Mouse (Mus musculus): ENCODE measurements around the gene Cep112. TPM values are rescaled to one million over a fixed set of nuclear protein-coding genes. Genes with fewer than 3 reads are reported as not detected.

Cep112 gene
- polyA plus RNA-seq, 1 experiment from 2014 or later = 12.2 TPM

GRCm38 (mm10) chr11:108527725-108528363 lies 102.9 kb downstream of the Cep112 start:
- Histone ChIP-seq H3K36me3 (replicated peaks; ENCODE audit: control insufficient read depth, insufficient read depth, low read depth, low read length) (no peaks in the 10 kb centered on the region), H3K9me3 (replicated peaks; ENCODE audit: control insufficient read depth, low read length) (no peaks in the 10 kb centered on the region), H3K4me3 (ENCODE audit: low read depth, low read length) (no peak overlapping the region), H3K9ac (replicated peaks; ENCODE audit: low read length) (no peak overlapping the region), H3K27me3 (ENCODE audit: control insufficient read depth, insufficient read depth, low read length) (no peaks in the 10 kb centered on the region), H3K4me2 (ENCODE audit: low read depth, low read length) (no peak overlapping the region), H3K27ac (replicated peaks; ENCODE audit: low read depth, low read length) (no peak overlapping the region), H3K4me1 (ENCODE audit: control insufficient read depth, insufficient read depth, low read length) (no peaks in the 10 kb centered on the region)
- WGBS = 51% methylated on average over 5 of the region's 5 CpGs
- ATAC-seq (replicated peaks; ENCODE audit: insufficient number of reproducible peaks, low FRiP score, low TSS enrichment, low read depth) = 0 out of 2 replicates have a peak, but pooled peaks have one; percentile 34
- DNase-seq (ENCODE audit: low spot score) = no peak

- H3K4me3 ChIP-seq (ENCODE audit: low read depth, low read length) = no peak overlapping the region
- ATAC-seq (replicated peaks; ENCODE audit: insufficient number of reproducible peaks, low FRiP score, low TSS enrichment, low read depth) (no peak), DNase-seq (ENCODE audit: low spot score) (no peak)
- WGBS = 76% methylated on average over 1 of the region's 1 CpGs
- no peak overlapping the region for H3K4me2 ChIP-seq (ENCODE audit: low read depth, low read length)
- no peaks in the 10 kb centered on the region for H3K4me1 ChIP-seq (ENCODE audit: control insufficient read depth, insufficient read depth, low read length)
- no peak overlapping the region for H3K9ac ChIP-seq (replicated peaks; ENCODE audit: low read length)
- no peak overlapping the region for H3K27ac ChIP-seq (replicated peaks; ENCODE audit: low read depth, low read length)
- H3K36me3 ChIP-seq (replicated peaks; ENCODE audit: control insufficient read depth, insufficient read depth, low read depth, low read length) = no peaks in the 10 kb centered on the region
- H3K27me3 ChIP-seq (ENCODE audit: control insufficient read depth, insufficient read depth, low read length) = no peaks in the 10 kb centered on the region
- H3K9me3 ChIP-seq (replicated peaks; ENCODE audit: control insufficient read depth, low read length) = no peaks in the 10 kb centered on the region
These were observed 107.9 kb downstream of the Cep112 start for GRCm38 (mm10) chr11:108532901-108533300.

- WGBS = 91% methylated on average over 3 of the region's 3 CpGs
These were observed 109.0 kb downstream of the Cep112 start for GRCm38 (mm10) chr11:108534014-108534413.

GRCm38 (mm10) chr11:108552997-108553622 lies 128.1 kb downstream of the Cep112 start:
- Histone ChIP-seq H3K4me1 (ENCODE audit: control insufficient read depth, insufficient read depth, low read length) (no peaks in the 10 kb centered on the region), H3K4me3 (ENCODE audit: low read depth, low read length) (no peak overlapping the region), H3K27me3 (ENCODE audit: control insufficient read depth, insufficient read depth, low read length) (no peaks in the 10 kb centered on the region), H3K4me2 (ENCODE audit: low read depth, low read length) (no peak overlapping the region), H3K36me3 (replicated peaks; ENCODE audit: control insufficient read depth, insufficient read depth, low read depth, low read length) (no peaks in the 10 kb centered on the region), H3K9me3 (replicated peaks; ENCODE audit: control insufficient read depth, low read length) (no peaks in the 10 kb centered on the region), H3K9ac (replicated peaks; ENCODE audit: low read length) (no peak overlapping the region), H3K27ac (replicated peaks; ENCODE audit: low read depth, low read length) (no peak overlapping the region; the same call in 1 of the 2 replicates)
- ATAC-seq (replicated peaks; ENCODE audit: insufficient number of reproducible peaks, low FRiP score, low TSS enrichment, low read depth) (peak; percentile 72; the same call in 1 of the 2 replicates), DNase-seq (ENCODE audit: low spot score) (peak; percentile 86)
- 6% methylated on average over 4 of the region's 4 CpGs for WGBS

More at GRCm38 (mm10) chr11:108534014-108534413, 109.0 kb downstream of the Cep112 start:
- H3K4me2 ChIP-seq (ENCODE audit: low read depth, low read length) = no peak overlapping the region
- ATAC-seq (replicated peaks; ENCODE audit: insufficient number of reproducible peaks, low FRiP score, low TSS enrichment, low read depth) (no peak), DNase-seq (ENCODE audit: low spot score) (no peak)
- no peaks in the 10 kb centered on the region for H3K27me3 ChIP-seq (ENCODE audit: control insufficient read depth, insufficient read depth, low read length)
- H3K9me3 ChIP-seq (replicated peaks; ENCODE audit: control insufficient read depth, low read length) = no peaks in the 10 kb centered on the region
- H3K27ac ChIP-seq (replicated peaks; ENCODE audit: low read depth, low read length) = no peak overlapping the region
- H3K4me3 ChIP-seq (ENCODE audit: low read depth, low read length) = no peak overlapping the region
- no peak overlapping the region for H3K9ac ChIP-seq (replicated peaks; ENCODE audit: low read length)
- no peaks in the 10 kb centered on the region for H3K4me1 ChIP-seq (ENCODE audit: control insufficient read depth, insufficient read depth, low read length)
- no peaks in the 10 kb centered on the region for H3K36me3 ChIP-seq (replicated peaks; ENCODE audit: control insufficient read depth, insufficient read depth, low read depth, low read length)

GRCm38 (mm10) chr11:108553881-108554280 lies 128.9 kb downstream of the Cep112 start:
- no peaks in the 10 kb centered on the region for H3K4me1 ChIP-seq (ENCODE audit: control insufficient read depth, insufficient read depth, low read length)
- H3K36me3 ChIP-seq (replicated peaks; ENCODE audit: control insufficient read depth, insufficient read depth, low read depth, low read length) = no peaks in the 10 kb centered on the region
- 76% methylated on average over 1 of the region's 1 CpGs for WGBS
- H3K27me3 ChIP-seq (ENCODE audit: control insufficient read depth, insufficient read depth, low read length) = no peaks in the 10 kb centered on the region
- no peak overlapping the region for H3K9ac ChIP-seq (replicated peaks; ENCODE audit: low read length)
- ATAC-seq (replicated peaks; ENCODE audit: insufficient number of reproducible peaks, low FRiP score, low TSS enrichment, low read depth) (no peak), DNase-seq (ENCODE audit: low spot score) (no peak)
- no peak overlapping the region for H3K4me3 ChIP-seq (ENCODE audit: low read depth, low read length)
- H3K27ac ChIP-seq (replicated peaks; ENCODE audit: low read depth, low read length) = no peak overlapping the region
- no peak overlapping the region for H3K4me2 ChIP-seq (ENCODE audit: low read depth, low read length)
- no peaks in the 10 kb centered on the region for H3K9me3 ChIP-seq (replicated peaks; ENCODE audit: control insufficient read depth, low read length)

- ATAC-seq (replicated peaks; ENCODE audit: insufficient number of reproducible peaks, low FRiP score, low TSS enrichment, low read depth) (no peak), DNase-seq (ENCODE audit: low spot score) (no peak)
- no peaks in the 10 kb centered on the region for H3K36me3 ChIP-seq (replicated peaks; ENCODE audit: control insufficient read depth, insufficient read depth, low read depth, low read length)
- 78% methylated on average over 4 of the region's 4 CpGs for WGBS
- no peaks in the 10 kb centered on the region for H3K9me3 ChIP-seq (replicated peaks; ENCODE audit: control insufficient read depth, low read length)
- H3K9ac ChIP-seq (replicated peaks; ENCODE audit: low read length) = no peak overlapping the region
- H3K4me1 ChIP-seq (ENCODE audit: control insufficient read depth, insufficient read depth, low read length) = no peaks in the 10 kb centered on the region
- no peak overlapping the region for H3K4me2 ChIP-seq (ENCODE audit: low read depth, low read length)
- no peaks in the 10 kb centered on the region for H3K27me3 ChIP-seq (ENCODE audit: control insufficient read depth, insufficient read depth, low read length)
- H3K27ac ChIP-seq (replicated peaks; ENCODE audit: low read depth, low read length) = no peak overlapping the region
- no peak overlapping the region for H3K4me3 ChIP-seq (ENCODE audit: low read depth, low read length)
These were observed 133.6 kb downstream of the Cep112 start for GRCm38 (mm10) chr11:108558544-108558943.

GRCm38 (mm10) chr11:108559506-108559905 lies 134.5 kb downstream of the Cep112 start:
- H3K27ac ChIP-seq (replicated peaks; ENCODE audit: low read depth, low read length) = no peak overlapping the region
- no peaks in the 10 kb centered on the region for H3K36me3 ChIP-seq (replicated peaks; ENCODE audit: control insufficient read depth, insufficient read depth, low read depth, low read length)
- H3K9me3 ChIP-seq (replicated peaks; ENCODE audit: control insufficient read depth, low read length) = no peaks in the 10 kb centered on the region
- ATAC-seq (replicated peaks; ENCODE audit: insufficient number of reproducible peaks, low FRiP score, low TSS enrichment, low read depth) = no peak
- H3K4me3 ChIP-seq (ENCODE audit: low read depth, low read length) = no peak overlapping the region
- no peak for DNase-seq (ENCODE audit: low spot score)
- no peak overlapping the region for H3K4me2 ChIP-seq (ENCODE audit: low read depth, low read length)
- H3K4me1 ChIP-seq (ENCODE audit: control insufficient read depth, insufficient read depth, low read length) = no peaks in the 10 kb centered on the region
- no peak overlapping the region for H3K9ac ChIP-seq (replicated peaks; ENCODE audit: low read length)
- no peaks in the 10 kb centered on the region for H3K27me3 ChIP-seq (ENCODE audit: control insufficient read depth, insufficient read depth, low read length)

GRCm38 (mm10) chr11:108562076-108562475 lies 137.1 kb downstream of the Cep112 start:
- 78% methylated on average over 5 of the region's 5 CpGs for WGBS

More at GRCm38 (mm10) chr11:108562076-108562475, 137.1 kb downstream of the Cep112 start:
- no peak overlapping the region for H3K27ac ChIP-seq (replicated peaks; ENCODE audit: low read depth, low read length)
- no peaks in the 10 kb centered on the region for H3K4me1 ChIP-seq (ENCODE audit: control insufficient read depth, insufficient read depth, low read length)
- H3K4me2 ChIP-seq (ENCODE audit: low read depth, low read length) = no peak overlapping the region
- no peaks in the 10 kb centered on the region for H3K9me3 ChIP-seq (replicated peaks; ENCODE audit: control insufficient read depth, low read length)
- no peak for ATAC-seq (replicated peaks; ENCODE audit: insufficient number of reproducible peaks, low FRiP score, low TSS enrichment, low read depth)
- H3K9ac ChIP-seq (replicated peaks; ENCODE audit: low read length) = no peak overlapping the region
- no peaks in the 10 kb centered on the region for H3K27me3 ChIP-seq (ENCODE audit: control insufficient read depth, insufficient read depth, low read length)
- no peak for DNase-seq (ENCODE audit: low spot score)
- no peak overlapping the region for H3K4me3 ChIP-seq (ENCODE audit: low read depth, low read length)
- no peaks in the 10 kb centered on the region for H3K36me3 ChIP-seq (replicated peaks; ENCODE audit: control insufficient read depth, insufficient read depth, low read depth, low read length)
